Mouse (Mus musculus) liver, adult 2 months (tissue): ENCODE measurements around the gene Sypl. TPM values are rescaled to one million over a fixed set of nuclear protein-coding genes. Genes with fewer than 3 reads are reported as not detected.

Source experiments
- DNase-seq: peaks from one replicate; pipeline ENCODE4 v3.0.0-alpha.2; 2011; ENCODE audit warnings: low read depth, low spot score; ENCODE audit errors: extremely low read depth
- H3K27ac ChIP-seq: fragments of 200-500 bp; replicated peaks from 2 replicates; pipeline ENCODE4 v1.5.1; 2012; ENCODE audit warnings: low read depth, mild to moderate bottlenecking, control low read depth, inconsistent platforms, low read length; ENCODE audit not compliant: insufficient read depth
- H3K27me3 ChIP-seq: fragments of 200-500 bp; 2 replicates; pipeline ENCODE4 v1.6.1; 2012; ENCODE audit warnings: mild to moderate bottlenecking, moderate library complexity, low read length, inconsistent platforms; ENCODE audit not compliant: control insufficient read depth, insufficient read depth
- H3K36me3 ChIP-seq: fragments of 200-500 bp; 2 replicates; pipeline ENCODE4 v1.6.1; 2012; ENCODE audit warnings: low read length, inconsistent platforms; ENCODE audit not compliant: control insufficient read depth, insufficient read depth
- H3K4me1 ChIP-seq: fragments of 200-500 bp; 2 replicates; pipeline ENCODE4 v1.6.1; 2011; ENCODE audit warnings: low read length; ENCODE audit not compliant: control insufficient read depth, insufficient read depth
- H3K4me3 ChIP-seq: fragments of 200-500 bp; 2 replicates; pipeline ENCODE4 v1.5.1; 2011; ENCODE audit warnings: low read depth, mild to moderate bottlenecking, control low read depth, low read length, moderate library complexity; ENCODE audit not compliant: insufficient read depth
- H3K79me2 ChIP-seq: fragments of 200-500 bp; 2 replicates; pipeline ENCODE4 v1.6.1; 2012; ENCODE audit warnings: inconsistent platforms, mild to moderate bottlenecking, low read length, moderate library complexity; ENCODE audit not compliant: control insufficient read depth, insufficient read depth
- H3K9ac ChIP-seq: fragments of 200-500 bp; 2 replicates; pipeline ENCODE4 v1.6.1; 2012; ENCODE audit warnings: low read depth, mild to moderate bottlenecking, control low read depth, inconsistent platforms, low read length
- CTCF ChIP-seq: fragments of 200-500 bp; IDR thresholded peaks from 2 replicates; pipeline ENCODE4 v1.5.1; 2011; ENCODE audit warnings: low read depth, low read length, control low read depth
- POLR2A ChIP-seq: fragments of 200-500 bp; IDR thresholded peaks from 2 replicates; pipeline ENCODE4 v1.6.1; 2011; ENCODE audit warnings: low read length, control low read depth; ENCODE audit not compliant: insufficient read depth; ENCODE audit errors: extremely low read depth
- WGBS: fragments of 180-500 bp; shearing (Covaris S2); methylation state at CpG from one replicate; pipeline ENCODE4 v1.1.7; 2018; 5-methylcytosine and 5-hydroxymethylcytosine counted together
- polyA plus RNA-seq: library from polyadenylated mRNA; depleted of rRNA; stranded (reverse); fragments of >200 nt; gene quantifications from 2 replicates; pipeline ENCODE4 v1.2.3, GENCODE M21; 2012
- total RNA-seq: library from RNA; depleted of rRNA; stranded (reverse); fragments of >200 nt; gene quantifications from 2 replicates; pipeline ENCODE4 v1.2.3, GENCODE M21; 2014

Sypl gene
- total and polyA plus RNA-seq, 2 experiments = 38.6 to 48.4 TPM

DNA sequence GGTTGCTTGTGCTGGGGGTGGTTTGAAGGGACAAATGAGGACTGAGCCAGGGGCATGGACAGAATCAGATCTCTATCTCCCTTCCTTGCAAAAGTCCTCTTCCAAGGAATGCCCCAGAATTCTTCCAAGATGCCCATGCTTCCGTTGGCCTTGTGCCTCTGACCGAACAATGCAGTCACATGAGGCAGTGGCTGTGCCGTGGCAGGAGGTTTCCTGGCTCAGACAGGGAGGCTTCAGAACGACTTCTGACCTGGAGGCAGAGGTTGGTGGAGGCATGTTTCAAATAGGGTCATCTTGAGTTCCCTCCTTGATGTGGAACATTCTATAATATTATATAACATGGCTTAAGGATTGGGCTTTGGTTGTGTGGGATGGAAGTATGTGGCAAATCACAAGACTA is 64.9 kb downstream of the Sypl start:
- no peak overlapping the region for H3K4me3 ChIP-seq
- no peaks in the 10 kb centered on the region for H3K36me3 ChIP-seq
- no peak for TF ChIP-seq CTCF
- TF ChIP-seq POLR2A = no peak
- H3K27ac ChIP-seq = no peak overlapping the region
- no peaks in the 10 kb centered on the region for H3K27me3 ChIP-seq
- no peak for DNase-seq
- no peak overlapping the region for H3K9ac ChIP-seq
- H3K79me2 ChIP-seq = no peaks in the 10 kb centered on the region
- no peaks in the 10 kb centered on the region for H3K4me1 ChIP-seq
- WGBS = 68% methylated on average over 4 of the region's 4 CpGs

DNA sequence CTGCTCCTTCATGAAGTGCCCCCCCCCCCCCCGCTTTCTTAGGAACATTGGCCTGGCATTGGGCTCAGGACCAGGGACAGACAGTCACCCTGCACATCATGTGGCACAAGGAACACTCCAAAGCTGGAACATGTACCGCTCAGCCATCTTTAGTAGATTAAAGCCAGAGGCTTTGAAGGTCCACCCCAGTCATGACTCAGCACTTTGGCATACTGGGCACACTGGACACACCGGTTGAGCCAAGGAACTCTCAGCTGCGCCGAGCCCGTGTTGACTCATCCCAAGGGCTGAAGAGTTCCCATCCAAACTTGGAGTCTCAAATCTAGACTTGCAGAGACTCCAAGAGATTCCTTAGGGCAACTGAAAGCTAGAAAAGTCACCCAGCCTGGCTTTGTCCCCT is 66.3 kb downstream of the Sypl start:
- H3K4me1 ChIP-seq = no peaks in the 10 kb centered on the region
- WGBS = 36% methylated on average over 6 of the region's 6 CpGs
- H3K79me2 ChIP-seq = no peaks in the 10 kb centered on the region
- no peak overlapping the region for H3K27ac ChIP-seq
- peak; percentile 57 for DNase-seq
- no peak overlapping the region for H3K9ac ChIP-seq
- H3K36me3 ChIP-seq = no peaks in the 10 kb centered on the region
- no peak overlapping the region for H3K4me3 ChIP-seq
- H3K27me3 ChIP-seq = no peaks in the 10 kb centered on the region
- TF ChIP-seq CTCF (no peak), POLR2A (no peak)

DNA sequence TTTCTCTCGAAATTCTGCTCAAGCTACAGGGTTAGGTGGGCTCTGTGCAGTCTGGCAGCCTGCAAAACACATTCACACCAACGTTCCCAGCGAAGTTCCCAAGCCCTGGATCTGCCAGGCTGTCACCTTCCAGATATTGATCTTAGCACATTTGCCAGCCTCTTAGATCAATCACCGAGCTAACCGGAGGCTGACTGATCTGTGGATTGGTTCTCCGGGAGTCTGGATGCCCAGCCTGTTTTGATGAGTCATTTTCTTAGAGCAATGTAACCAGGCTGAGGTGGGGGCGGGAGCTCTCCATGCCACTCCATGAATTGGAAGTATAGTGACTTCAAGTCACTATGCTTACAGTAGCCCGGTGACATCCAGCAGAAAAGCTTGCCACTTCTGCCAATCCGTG is 67.4 kb downstream of the Sypl start:
- H3K4me1 ChIP-seq = no peaks in the 10 kb centered on the region
- no peak overlapping the region for H3K9ac ChIP-seq
- TF ChIP-seq CTCF = no peak
- TF ChIP-seq POLR2A = no peak
- peak; percentile 61 for DNase-seq
- no peak overlapping the region for H3K4me3 ChIP-seq
- H3K27ac ChIP-seq = no peak overlapping the region
- WGBS = 43% methylated on average over 9 of the region's 9 CpGs
- H3K36me3 ChIP-seq = no peaks in the 10 kb centered on the region
- no peaks in the 10 kb centered on the region for H3K79me2 ChIP-seq
- no peaks in the 10 kb centered on the region for H3K27me3 ChIP-seq

DNA sequence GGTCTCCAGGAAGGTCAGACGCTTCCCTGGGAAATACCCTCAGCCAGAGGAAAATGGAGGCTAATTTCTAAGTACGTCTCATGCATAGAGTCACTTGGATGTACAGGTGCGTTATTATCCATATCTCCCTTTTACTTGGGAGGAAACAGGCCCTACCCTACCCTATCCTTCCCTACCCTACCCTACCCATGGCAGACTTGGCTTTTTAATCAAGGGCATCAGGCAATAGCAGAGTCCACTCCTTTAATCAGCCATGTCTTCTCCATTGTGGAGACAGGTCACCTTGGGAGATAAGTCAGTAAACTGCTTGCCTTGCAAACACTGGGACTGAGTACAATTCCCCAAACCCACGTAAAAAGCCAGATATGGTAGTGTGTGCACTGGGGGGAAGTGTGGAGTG is 68.1 kb downstream of the Sypl start:
- H3K79me2 ChIP-seq = no peaks in the 10 kb centered on the region
- H3K4me1 ChIP-seq = no peaks in the 10 kb centered on the region
- TF ChIP-seq CTCF (no peak), POLR2A (no peak)
- H3K27ac ChIP-seq = no peak overlapping the region
- no peaks in the 10 kb centered on the region for H3K36me3 ChIP-seq
- H3K27me3 ChIP-seq = no peaks in the 10 kb centered on the region
- H3K4me3 ChIP-seq = no peak overlapping the region
- no peak for DNase-seq
- H3K9ac ChIP-seq = no peak overlapping the region
- 92% methylated on average over 4 of the region's 4 CpGs for WGBS

- Histone ChIP-seq H3K36me3 (no peaks in the 10 kb centered on the region), H3K27ac (no peak overlapping the region), H3K27me3 (no peaks in the 10 kb centered on the region), H3K79me2 (no peaks in the 10 kb centered on the region), H3K9ac (no peak overlapping the region), H3K4me1 (no peaks in the 10 kb centered on the region), H3K4me3 (no peak overlapping the region)
- WGBS = 74% methylated on average over 6 of the region's 6 CpGs
- no peak for DNase-seq
- TF ChIP-seq CTCF (no peak), POLR2A (no peak)
These were observed 70.8 kb downstream of the Sypl start for GRCm38 (mm10) chr12:33024524-33024923.

- H3K9ac ChIP-seq = no peak overlapping the region
- peak; percentile 61 for DNase-seq
- H3K4me3 ChIP-seq = no peak overlapping the region
- H3K4me1 ChIP-seq = no peaks in the 10 kb centered on the region
- no peak overlapping the region for H3K27ac ChIP-seq
- H3K36me3 ChIP-seq = no peaks in the 10 kb centered on the region
- TF ChIP-seq CTCF (peak; percentile 86), POLR2A (no peak)
- no peaks in the 10 kb centered on the region for H3K79me2 ChIP-seq
- 1% methylated on average over 10 of the region's 10 CpGs for WGBS
- H3K27me3 ChIP-seq = no peaks in the 10 kb centered on the region
These were observed 73.4 kb downstream of the Sypl start for GRCm38 (mm10) chr12:33027093-33027492.
